Mouse (Mus musculus) embryonic facial prominence, embryonic 14.5 days (tissue): ENCODE data around the gene Runx1. TPM values are rescaled to one million over a fixed set of nuclear protein-coding genes. Genes with fewer than 3 reads are reported as not detected.

Source experiments
- ATAC-seq: fragments of 200-750 bp; cut with Nextera tagmentation; 2 replicates; pipeline ENCODE4 v1.8.0; 2017; ENCODE audit warnings: low read depth, moderate number of reproducible peaks, moderate TSS enrichment
- DNase-seq: peaks from one replicate; pipeline ENCODE4 v3.0.0-alpha.2; 2015; ENCODE audit warnings: low spot score
- H3K27ac ChIP-seq: fragments of 300-500 bp; sonication (generic); replicated peaks from 2 replicates; pipeline ENCODE4 v1.5.1; 2014; ENCODE audit warnings: low read depth, mild to moderate bottlenecking, low read length, moderate library complexity
- H3K27me3 ChIP-seq: fragments of 300-500 bp; sonication (generic); replicated peaks from 2 replicates; pipeline ENCODE4 v1.6.1; 2014; ENCODE audit warnings: low read length; ENCODE audit not compliant: control insufficient read depth, insufficient read depth
- H3K36me3 ChIP-seq: fragments of 300-500 bp; sonication (generic); 2 replicates; pipeline ENCODE4 v1.6.1; 2014; ENCODE audit warnings: low read length, mixed read lengths; ENCODE audit not compliant: control insufficient read depth, insufficient read depth
- H3K4me1 ChIP-seq: fragments of 300-500 bp; sonication (generic); 2 replicates; pipeline ENCODE4 v1.6.1; 2014; ENCODE audit warnings: antibody characterized with exemption, low read length; ENCODE audit not compliant: control insufficient read depth, insufficient read depth
- H3K4me2 ChIP-seq: fragments of 300-500 bp; sonication (generic); 2 replicates; pipeline ENCODE4 v1.6.1; 2014; ENCODE audit warnings: low read depth, mild to moderate bottlenecking, low read length, moderate library complexity, mixed read lengths
- H3K4me3 ChIP-seq: fragments of 300-500 bp; sonication (generic); 2 replicates; pipeline ENCODE4 v1.5.1; 2014; ENCODE audit warnings: low read depth, mild to moderate bottlenecking, low read length
- H3K9ac ChIP-seq: fragments of 300-500 bp; sonication (generic); 2 replicates; pipeline ENCODE4 v1.6.1; 2014; ENCODE audit warnings: low read depth, mild to moderate bottlenecking, low read length, moderate library complexity, mixed read lengths
- H3K9me3 ChIP-seq: fragments of 300-500 bp; sonication (generic); 2 replicates; pipeline ENCODE4 v1.6.1; 2016; ENCODE audit warnings: low read length; ENCODE audit not compliant: control insufficient read depth
- WGBS: fragments of 180-500 bp; shearing (Covaris S2); extraction: QIAGEN DNeasy Blood & Tissue Kit; methylation state at CpG from one replicate; pipeline ENCODE4 v1.1.7; 2014; 5-methylcytosine and 5-hydroxymethylcytosine counted together
- polyA plus RNA-seq: library from polyadenylated mRNA; unstranded; fragments of >200 nt; fragmentation: Nextera tagmentation; extraction: Ambion mirVana; gene quantifications from 2 replicates; pipeline ENCODE4 v1.2.1, GENCODE M21; 2014

Runx1 gene
- polyA plus RNA-seq, 1 experiment from 2014 or later = 13.7 TPM

- H3K27ac ChIP-seq = no peak overlapping the region
- no peaks in the 10 kb centered on the region for H3K9me3 ChIP-seq
- H3K27me3 ChIP-seq = 0 out of 2 replicates have a peak, but pooled peaks cover 7% of the 10 kb centered on the region
- ATAC-seq = no peak
- no peaks in the 10 kb centered on the region for H3K36me3 ChIP-seq
- H3K9ac ChIP-seq = 0 out of 2 replicates have a peak overlapping the region, but pooled peaks have one; percentile 47
- peak overlapping the region; percentile 48 for H3K4me2 ChIP-seq
- WGBS = 20% methylated on average over 5 of the region's 5 CpGs
- no peak overlapping the region for H3K4me3 ChIP-seq
- H3K4me1 ChIP-seq = peaks cover 3% of the 10 kb centered on the region; the same call in 1 of the 2 replicates
- no peak for DNase-seq
Observed at GRCm38 (mm10) chr16:92566146-92566545, 259.8 kb downstream of the Runx1 start.

DNA sequence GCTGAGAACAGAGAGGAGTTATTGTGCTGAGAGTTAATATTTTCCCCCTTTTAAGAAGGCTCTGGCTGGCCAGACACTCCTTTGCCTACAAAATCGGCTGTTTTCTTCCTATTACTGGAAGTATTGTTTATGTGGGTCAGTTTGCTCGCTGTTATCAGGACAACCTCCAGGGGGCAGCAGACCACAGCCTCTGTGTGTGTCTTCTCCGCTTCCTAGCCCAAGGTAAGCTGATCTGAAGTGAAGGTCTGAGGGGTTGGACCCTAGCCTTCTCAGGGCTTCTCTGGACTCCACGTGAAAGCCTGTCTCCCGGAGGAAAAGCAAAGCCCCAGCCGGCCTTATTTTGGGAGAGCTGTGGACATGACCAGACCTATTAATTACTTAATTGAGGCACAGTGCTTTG, 260.2 kb downstream of the Runx1 start:
- ATAC-seq (peak; percentile 79), DNase-seq (peak; percentile 86)
- Histone ChIP-seq H3K27ac (peak overlapping the region; percentile 41; the same call in 1 of the 2 replicates), H3K9ac (peak overlapping the region; percentile 47; the same call in 1 of the 2 replicates), H3K27me3 (0 out of 2 replicates have a peak, but pooled peaks cover 7% of the 10 kb centered on the region), H3K4me1 (peaks cover 3% of the 10 kb centered on the region; the same call in 1 of the 2 replicates), H3K9me3 (no peaks in the 10 kb centered on the region), H3K4me2 (peak overlapping the region; percentile 48), H3K4me3 (peak overlapping the region; percentile 15), H3K36me3 (no peaks in the 10 kb centered on the region)
- WGBS = under 1% methylated on average over 6 of the region's 6 CpGs

DNA sequence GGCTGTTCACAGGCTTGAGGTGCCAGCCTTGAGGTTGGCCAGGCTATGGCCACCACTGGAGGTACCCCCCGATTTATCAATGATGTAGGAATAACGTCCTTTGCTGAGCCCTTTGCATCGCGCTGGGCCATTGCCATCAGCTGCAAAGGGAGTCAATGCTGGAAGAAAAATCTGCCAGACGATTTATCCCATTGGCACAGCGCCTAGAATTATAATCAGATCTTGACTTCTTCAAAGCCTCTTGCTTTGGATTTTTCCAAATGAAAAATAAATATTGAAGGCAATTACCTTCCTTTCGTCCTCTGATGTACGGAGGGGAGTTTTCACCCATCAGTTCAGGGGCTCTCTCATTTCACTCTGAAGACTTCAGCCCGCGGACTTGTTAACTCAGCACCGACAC, 260.7 kb downstream of the Runx1 start:
- Histone ChIP-seq H3K9me3 (no peaks in the 10 kb centered on the region), H3K27ac (peak overlapping the region; percentile 41; the same call in 1 of the 2 replicates), H3K4me2 (peak overlapping the region; percentile 48), H3K27me3 (0 out of 2 replicates have a peak, but pooled peaks cover 7% of the 10 kb centered on the region), H3K9ac (peak overlapping the region; percentile 47; the same call in 1 of the 2 replicates), H3K4me1 (peaks cover 3% of the 10 kb centered on the region; the same call in 1 of the 2 replicates), H3K36me3 (no peaks in the 10 kb centered on the region), H3K4me3 (peak overlapping the region; percentile 15)
- ATAC-seq = peak; percentile 47; the same call in 1 of the 2 replicates
- peak; percentile 67 for DNase-seq
- 41% methylated on average over 11 of the region's 11 CpGs for WGBS

DNA sequence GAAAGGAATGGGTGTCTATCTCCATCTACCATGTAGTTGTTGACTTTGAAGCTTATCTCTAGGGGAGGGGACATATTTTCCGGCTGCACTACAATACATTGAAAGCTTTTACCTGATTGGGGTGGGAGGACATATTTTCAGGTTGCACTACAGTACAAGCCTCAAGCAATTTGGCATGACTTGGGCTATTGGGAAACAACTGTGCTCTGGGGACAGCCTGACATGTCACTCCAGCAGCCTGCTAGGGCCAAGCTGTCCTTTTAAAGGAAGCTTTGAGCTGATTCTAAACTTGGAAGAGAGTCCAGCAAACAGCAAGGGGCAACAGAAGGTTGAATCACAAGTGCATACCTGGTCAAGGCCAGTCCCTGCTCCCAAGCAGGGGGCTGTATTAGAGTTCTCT, 270.9 kb downstream of the Runx1 start:
- Histone ChIP-seq H3K27ac (no peak overlapping the region), H3K36me3 (no peaks in the 10 kb centered on the region), H3K9ac (no peak overlapping the region), H3K4me1 (0 out of 2 replicates have a peak, but pooled peaks cover 5% of the 10 kb centered on the region), H3K4me3 (no peak overlapping the region), H3K4me2 (no peak overlapping the region), H3K9me3 (no peaks in the 10 kb centered on the region), H3K27me3 (no peaks in the 10 kb centered on the region)
- DNase-seq (no peak), ATAC-seq (no peak)
- 88% methylated on average over 1 of the region's 1 CpGs for WGBS

- Histone ChIP-seq H3K27ac (no peak overlapping the region), H3K36me3 (no peaks in the 10 kb centered on the region), H3K4me1 (0 out of 2 replicates have a peak, but pooled peaks cover 5% of the 10 kb centered on the region), H3K27me3 (no peaks in the 10 kb centered on the region), H3K9me3 (no peaks in the 10 kb centered on the region), H3K4me2 (no peak overlapping the region), H3K4me3 (no peak overlapping the region), H3K9ac (no peak overlapping the region)
- no peak for DNase-seq
- no peak for ATAC-seq
- WGBS = 39% methylated on average over 11 of the region's 11 CpGs
Observed at GRCm38 (mm10) chr16:92552858-92553257, 273.1 kb downstream of the Runx1 start.

GRCm38 (mm10) chr16:92552106-92552382, 273.9 kb downstream of the Runx1 start:
- H3K9ac ChIP-seq = no peak overlapping the region
- H3K4me3 ChIP-seq = no peak overlapping the region
- ATAC-seq (no peak), DNase-seq (no peak)
- no peaks in the 10 kb centered on the region for H3K36me3 ChIP-seq
- H3K27ac ChIP-seq = no peak overlapping the region
- no peak overlapping the region for H3K4me2 ChIP-seq
- H3K9me3 ChIP-seq = no peaks in the 10 kb centered on the region
- 0 out of 2 replicates have a peak, but pooled peaks cover 5% of the 10 kb centered on the region for H3K4me1 ChIP-seq
- WGBS = 56% methylated on average over 9 of the region's 9 CpGs
- H3K27me3 ChIP-seq = no peaks in the 10 kb centered on the region
